Mouse (Mus musculus) NIH3T3 (cell line): Measurements from ENCODE around the gene Stac3.

Source experiments
- DNase-seq: peaks from one replicate; pipeline ENCODE4 v3.0.0-alpha.2; 2012; ENCODE audit warnings: low read depth

Gene Stac3

GRCm38 (mm10) chr10:127524646-127525255, 23.3 kb downstream of the Stac3 start:
- DNase-seq: no peak

DNA sequence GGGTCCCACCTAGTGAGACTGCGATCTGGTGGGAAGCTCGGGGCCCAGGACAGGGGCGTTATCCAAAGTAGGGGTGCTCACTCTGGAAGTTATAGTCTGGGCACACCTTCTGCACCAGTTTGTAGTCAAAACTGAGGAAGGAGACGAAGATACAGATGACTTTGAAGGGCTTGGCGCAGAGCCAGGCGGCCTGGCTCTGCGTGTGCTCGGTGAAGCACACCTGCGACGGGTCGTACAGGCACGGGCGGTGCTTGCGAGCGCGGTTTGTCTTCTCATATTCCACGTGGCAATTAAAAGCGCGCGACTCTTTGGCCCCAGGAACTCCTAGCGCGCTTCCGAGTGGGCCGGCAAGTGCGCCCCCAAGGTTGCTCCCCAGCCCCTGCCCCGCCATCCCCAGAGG, 24.6 kb downstream of the Stac3 start:
- no peak for DNase-seq

DNA sequence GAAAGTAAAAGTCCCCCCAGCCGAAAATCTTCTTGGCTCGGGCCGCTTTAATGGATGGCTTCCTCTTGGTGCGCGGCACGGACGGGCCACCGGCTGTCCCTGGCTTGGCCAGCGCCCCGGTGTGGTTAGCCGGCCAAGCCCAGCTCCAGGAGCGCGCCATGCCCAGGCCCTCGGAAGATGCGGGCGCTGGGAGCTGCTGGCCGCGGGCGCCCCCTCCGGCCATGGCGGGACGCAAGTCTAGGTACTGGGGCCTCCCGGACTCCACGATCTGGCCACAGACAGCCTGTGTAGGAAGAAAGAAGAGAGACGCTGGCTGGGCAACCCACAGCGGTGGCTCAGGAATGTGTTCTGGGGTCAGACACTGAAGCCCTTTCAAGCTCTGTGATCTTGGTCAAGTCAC, 25.2 kb downstream of the Stac3 start:
- peak; percentile 30 for DNase-seq

- no peak for DNase-seq
Observed at GRCm38 (mm10) chr10:127527481-127527880, 26.0 kb downstream of the Stac3 start.

GRCm38 (mm10) chr10:127530945-127531344, 29.5 kb downstream of the Stac3 start:
- no peak for DNase-seq

DNA sequence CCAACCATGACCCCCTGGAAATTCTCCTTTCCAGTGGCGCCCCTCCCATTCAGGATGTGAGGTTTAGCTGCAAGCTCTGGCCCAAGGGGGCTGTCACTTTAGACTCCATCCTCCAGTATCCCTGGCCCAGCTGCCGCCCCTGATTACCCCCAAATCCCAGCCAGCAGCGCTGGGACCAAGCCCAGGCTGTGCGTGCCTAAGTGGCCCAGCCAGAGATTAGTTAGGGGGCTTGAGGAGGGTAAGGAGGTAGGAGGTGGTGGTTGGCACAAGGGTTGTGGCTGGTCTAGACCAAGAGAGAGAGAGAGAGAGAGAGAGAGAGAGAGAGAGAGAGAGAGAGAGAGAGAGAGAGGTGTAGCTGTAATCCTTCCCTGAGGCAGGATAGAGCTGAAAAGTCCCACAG, 30.1 kb downstream of the Stac3 start:
- no peak for DNase-seq

DNA sequence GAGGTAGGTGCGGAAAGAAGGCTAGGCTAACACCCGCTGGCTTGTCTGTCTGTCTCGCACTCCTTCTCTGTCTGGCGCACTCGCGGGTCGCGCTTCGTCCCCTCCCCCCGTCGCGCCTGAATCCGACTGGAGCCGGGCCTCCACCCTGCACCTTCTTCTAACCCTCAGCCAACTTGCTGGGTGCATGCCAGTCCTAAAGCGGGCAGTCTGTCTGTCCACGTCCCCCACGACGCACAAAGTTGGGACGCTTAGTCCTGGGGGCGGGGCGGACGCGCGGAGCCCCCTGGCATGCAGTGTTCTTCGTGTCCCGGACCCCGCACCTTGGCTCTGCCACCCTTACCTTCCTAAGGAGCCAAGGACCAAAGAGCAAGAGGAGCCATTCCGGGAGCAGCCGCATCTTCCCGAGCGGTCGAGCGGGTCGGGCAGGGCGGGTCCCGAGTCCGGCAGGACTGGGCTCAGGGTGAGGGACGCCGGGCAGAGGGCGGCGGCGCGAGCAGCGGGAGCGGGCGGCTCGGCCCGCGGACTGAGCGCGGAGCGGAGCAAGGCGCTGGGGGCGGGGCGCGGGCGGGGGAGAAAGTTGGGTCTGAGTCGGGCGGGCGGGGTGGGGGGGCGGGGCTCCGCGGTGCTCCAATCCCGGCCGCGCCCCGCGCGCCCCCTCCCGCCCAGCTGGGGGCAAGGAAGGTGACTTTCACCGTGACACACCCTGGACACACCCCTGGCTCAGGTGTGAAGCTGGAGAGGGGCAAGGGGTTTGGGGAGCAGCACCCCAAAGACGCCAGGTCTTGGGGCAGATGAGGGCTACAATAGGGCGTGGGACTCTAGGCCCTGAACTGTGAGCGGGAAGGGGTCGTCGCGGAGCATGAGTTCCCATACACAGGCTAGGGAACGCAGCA, 32.8 kb downstream of the Stac3 start, which contains the start of gene Nxph4:
Gene Nxph4 (minus strand): TSS at position 524 of the 893 bp plus-strand sequence.
- peak; percentile 54 for DNase-seq

GRCm38 (mm10) chr10:127534929-127535384, 33.5 kb downstream of the Stac3 start:
- DNase-seq: no peak

- DNase-seq: peak; percentile 79
Observed at GRCm38 (mm10) chr10:127536586-127537314, 35.3 kb downstream of the Stac3 start.

- peak; percentile 92 for DNase-seq
Observed at GRCm38 (mm10) chr10:127537854-127538583, 36.5 kb downstream of the Stac3 start.

GRCm38 (mm10) chr10:127541510-127541909, 40.0 kb downstream of the Stac3 start:
- DNase-seq: no peak

DNA sequence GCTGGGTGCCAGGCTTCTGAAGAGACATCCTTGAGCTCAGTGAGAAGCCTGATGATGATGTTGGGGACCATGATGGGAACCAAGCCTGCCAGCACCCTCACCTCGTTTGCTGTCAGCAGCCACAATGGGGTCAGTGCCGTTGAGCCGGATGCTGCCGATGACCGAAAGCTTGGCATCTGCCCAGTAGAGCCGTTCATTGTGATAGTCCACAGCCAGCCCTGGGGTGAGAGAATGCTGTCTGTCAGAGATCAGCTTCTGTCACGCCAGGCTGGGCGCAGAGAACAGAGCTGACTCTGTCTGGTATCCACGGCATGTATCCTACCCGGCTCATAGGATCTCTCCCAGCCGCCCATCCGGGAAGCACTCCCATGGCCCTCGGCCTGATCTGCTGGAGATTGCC, 40.6 kb downstream of the Stac3 start:
- DNase-seq: peak; percentile 14

DNA sequence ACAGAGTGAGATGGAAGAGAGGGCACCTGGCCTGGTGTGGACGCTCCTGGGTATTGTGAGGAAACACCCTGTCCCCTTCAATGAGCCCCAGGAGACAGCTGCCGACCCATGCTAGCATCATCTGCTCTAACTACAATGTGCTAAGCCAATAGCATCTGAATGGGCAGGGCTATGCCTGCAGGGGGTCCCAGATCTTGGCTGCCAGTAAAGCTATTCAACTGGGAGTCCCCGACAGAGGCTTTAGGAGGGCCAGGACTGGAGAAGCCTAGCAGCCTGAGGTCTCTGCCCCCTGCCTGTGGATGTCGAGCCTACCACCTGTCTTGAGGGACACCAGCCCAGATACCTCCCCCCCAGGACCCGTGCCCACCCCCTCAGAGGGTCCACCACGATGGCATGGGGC, 41.2 kb downstream of the Stac3 start:
- DNase-seq: no peak

GRCm38 (mm10) chr10:127543916-127544315, 42.4 kb downstream of the Stac3 start:
- peak; percentile 72 for DNase-seq

- no peak for DNase-seq
Observed at GRCm38 (mm10) chr10:127544375-127544774, 42.9 kb downstream of the Stac3 start.

GRCm38 (mm10) chr10:127546505-127546904, 45.0 kb downstream of the Stac3 start:
- DNase-seq: peak; percentile 52

GRCm38 (mm10) chr10:127548236-127548635, 46.8 kb downstream of the Stac3 start:
- DNase-seq: no peak

DNA sequence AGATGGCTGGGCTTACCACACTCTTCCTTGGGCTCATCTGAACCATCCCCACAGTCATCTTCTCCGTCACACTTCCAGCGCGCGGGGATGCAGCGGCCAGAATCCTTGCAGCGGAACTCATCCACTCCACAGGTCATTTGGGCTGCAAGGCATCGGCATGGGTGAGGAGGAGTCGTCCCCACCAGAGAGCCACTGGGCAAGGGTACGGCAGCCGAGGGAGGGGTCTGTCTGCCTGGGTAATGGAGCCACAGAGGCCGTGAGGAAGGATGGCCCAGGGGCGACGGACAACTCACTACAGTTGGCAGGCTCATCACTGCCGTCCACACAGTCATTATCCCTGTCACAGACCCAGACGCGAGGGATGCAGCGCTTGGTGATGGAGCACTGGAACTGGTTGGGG, 48.4 kb downstream of the Stac3 start:
- DNase-seq: no peak

- DNase-seq: peak; percentile 48
Observed at GRCm38 (mm10) chr10:127555703-127556102, 54.2 kb downstream of the Stac3 start.

- DNase-seq: peak; percentile 57
Observed at GRCm38 (mm10) chr10:127557397-127557796, 55.9 kb downstream of the Stac3 start.
